Mouse (Mus musculus) limb, embryonic 11.5 days (tissue): Measurements from ENCODE around the gene Dync1i1. TPM values are rescaled to one million over a fixed set of nuclear protein-coding genes. Genes with fewer than 3 reads are reported as not detected.
A peak's percentile ranks its signal among the peaks of the same experiment; 100 is the strongest.

ENCODE experiments used
- ATAC-seq: fragments of 200-750 bp; cut with Nextera tagmentation; 2 replicates; pipeline ENCODE4 v1.8.0; 2017; ENCODE audit warnings: low read depth; ENCODE audit not compliant: insufficient number of reproducible peaks, low FRiP score, low TSS enrichment
- DNase-seq: peaks from one replicate; pipeline ENCODE4 v3.0.0-alpha.2; 2015; ENCODE audit warnings: low spot score
- H3K27ac ChIP-seq: fragments of 300-500 bp; sonication (generic); replicated peaks from 2 replicates; pipeline ENCODE4 v1.5.1; 2014; ENCODE audit warnings: low read depth, mild to moderate bottlenecking, low read length
- H3K27me3 ChIP-seq: fragments of 300-500 bp; sonication (generic); 2 replicates; pipeline ENCODE4 v1.6.1; 2014; ENCODE audit warnings: mild to moderate bottlenecking, low read length, mixed read lengths; ENCODE audit not compliant: control insufficient read depth, insufficient read depth
- H3K36me3 ChIP-seq: fragments of 300-500 bp; sonication (generic); 2 replicates; pipeline ENCODE4 v1.6.1; 2014; ENCODE audit warnings: mild to moderate bottlenecking, low read length, moderate library complexity, mixed read lengths; ENCODE audit not compliant: control insufficient read depth, insufficient read depth
- H3K4me1 ChIP-seq: fragments of 300-500 bp; sonication (generic); 2 replicates; pipeline ENCODE4 v1.6.1; 2014; ENCODE audit warnings: low read length, mixed read lengths; ENCODE audit not compliant: control insufficient read depth, insufficient read depth
- H3K4me2 ChIP-seq: fragments of 300-500 bp; sonication (generic); 2 replicates; pipeline ENCODE4 v1.6.1; 2014; ENCODE audit warnings: low read depth, mild to moderate bottlenecking, moderate library complexity; ENCODE audit not compliant: severe bottlenecking
- H3K4me3 ChIP-seq: fragments of 300-500 bp; sonication (generic); 2 replicates; pipeline ENCODE4 v1.5.1; 2014; ENCODE audit warnings: low read depth, low read length
- H3K9ac ChIP-seq: fragments of 300-500 bp; sonication (generic); 2 replicates; pipeline ENCODE4 v1.6.1; 2014; ENCODE audit warnings: mild to moderate bottlenecking, low read length
- H3K9me3 ChIP-seq: fragments of 300-500 bp; sonication (generic); 2 replicates; pipeline ENCODE4 v1.6.1; 2016; ENCODE audit warnings: low read length; ENCODE audit not compliant: control insufficient read depth
- WGBS: fragments of 180-500 bp; shearing (Covaris S2); extraction: QIAGEN DNeasy Blood & Tissue Kit; methylation state at CpG from one replicate; pipeline ENCODE4 v1.1.7; 2014; 5-methylcytosine and 5-hydroxymethylcytosine counted together
- polyA plus RNA-seq: library from polyadenylated mRNA; unstranded; fragments of >200 nt; fragmentation: Nextera tagmentation; extraction: Ambion mirVana; gene quantifications from 2 replicates; pipeline ENCODE4 v1.2.1, GENCODE M21; 2014

Dync1i1 gene
- polyA plus RNA-seq, 1 experiment from 2014 or later: 5.7 TPM

DNA sequence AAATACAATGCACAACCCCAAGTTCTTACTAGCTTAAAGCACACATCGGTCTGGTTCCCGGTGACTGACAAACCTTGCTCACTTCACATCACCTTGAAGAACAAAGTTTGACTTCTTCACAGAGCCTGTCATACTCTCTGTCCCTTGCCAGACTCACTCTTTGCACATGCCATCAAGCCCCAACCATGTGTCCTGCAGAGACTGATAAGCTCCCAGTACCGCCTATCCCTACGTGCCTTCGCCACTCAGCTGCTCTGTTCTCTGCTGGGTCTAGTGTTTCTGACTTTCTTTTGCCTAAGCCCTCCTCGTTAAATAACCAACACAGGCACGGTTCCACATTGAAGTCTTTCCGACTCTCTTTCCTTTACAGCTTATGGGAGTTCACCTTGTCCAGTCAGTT, 244.2 kb downstream of the Dync1i1 start:
- Histone ChIP-seq H3K27ac (no peak overlapping the region), H3K4me3 (no peak overlapping the region), H3K4me2 (no peak overlapping the region), H3K27me3 (no peaks in the 10 kb centered on the region), H3K9ac (no peak overlapping the region), H3K4me1 (no peaks in the 10 kb centered on the region), H3K36me3 (no peaks in the 10 kb centered on the region), H3K9me3 (no peaks in the 10 kb centered on the region)
- WGBS: 87% methylated on average over 8 of the region's 8 CpGs
- no peak for ATAC-seq
- no peak for DNase-seq

- no peak overlapping the region for H3K9ac ChIP-seq
- no peaks in the 10 kb centered on the region for H3K36me3 ChIP-seq
- no peaks in the 10 kb centered on the region for H3K27me3 ChIP-seq
- ATAC-seq (no peak), DNase-seq (no peak)
- H3K27ac ChIP-seq: no peak overlapping the region
- no peaks in the 10 kb centered on the region for H3K4me1 ChIP-seq
- H3K4me2 ChIP-seq: no peak overlapping the region
- 66% methylated on average over 4 of the region's 4 CpGs for WGBS
- H3K9me3 ChIP-seq: no peaks in the 10 kb centered on the region
- no peak overlapping the region for H3K4me3 ChIP-seq
Measured at GRCm38 (mm10) chr6:5976241-5976640, 250.8 kb downstream of the Dync1i1 start.

- H3K27ac ChIP-seq: no peak overlapping the region
- WGBS: 62% methylated on average over 15 of the region's 15 CpGs
Measured at GRCm38 (mm10) chr6:5977238-5977920, 251.9 kb downstream of the Dync1i1 start.

DNA sequence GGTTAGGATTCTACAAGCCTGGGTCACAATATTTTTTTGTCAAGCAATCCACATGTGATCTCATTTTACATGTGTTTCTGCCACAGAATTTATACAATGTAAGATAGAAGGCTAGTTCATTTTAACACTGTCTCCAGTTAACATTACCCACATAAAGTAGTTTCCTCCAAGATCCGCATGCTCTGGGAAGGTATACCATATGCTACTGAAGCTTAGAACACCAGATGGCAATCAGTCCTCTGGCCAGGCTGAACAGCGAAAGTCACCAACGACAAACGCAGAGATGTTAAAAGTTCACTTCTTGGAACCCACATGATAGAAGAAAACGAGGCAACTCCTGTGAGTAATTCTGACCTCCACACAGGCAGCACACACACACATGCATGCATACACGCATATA, 265.8 kb downstream of the Dync1i1 start:
- no peaks in the 10 kb centered on the region for H3K27me3 ChIP-seq
- no peak for ATAC-seq
- peaks cover 9% of the 10 kb centered on the region for H3K4me1 ChIP-seq
- no peak overlapping the region for H3K4me3 ChIP-seq
- no peaks in the 10 kb centered on the region for H3K9me3 ChIP-seq
- no peak overlapping the region; the same call in 1 of the 2 replicates for H3K27ac ChIP-seq
- WGBS: 57% methylated on average over 6 of the region's 6 CpGs
- H3K4me2 ChIP-seq: no peak overlapping the region
- no peak for DNase-seq
- H3K9ac ChIP-seq: no peak overlapping the region
- H3K36me3 ChIP-seq: no peaks in the 10 kb centered on the region

More at GRCm38 (mm10) chr6:5977238-5977920, 251.9 kb downstream of the Dync1i1 start:
- ATAC-seq (peak; percentile 31; the same call in 1 of the 2 replicates), DNase-seq (no peak)
- no peak overlapping the region for H3K9ac ChIP-seq
- no peaks in the 10 kb centered on the region for H3K9me3 ChIP-seq
- H3K36me3 ChIP-seq: no peaks in the 10 kb centered on the region
- H3K4me1 ChIP-seq: no peaks in the 10 kb centered on the region
- no peaks in the 10 kb centered on the region for H3K27me3 ChIP-seq
- no peak overlapping the region for H3K4me3 ChIP-seq
- H3K4me2 ChIP-seq: no peak overlapping the region

DNA sequence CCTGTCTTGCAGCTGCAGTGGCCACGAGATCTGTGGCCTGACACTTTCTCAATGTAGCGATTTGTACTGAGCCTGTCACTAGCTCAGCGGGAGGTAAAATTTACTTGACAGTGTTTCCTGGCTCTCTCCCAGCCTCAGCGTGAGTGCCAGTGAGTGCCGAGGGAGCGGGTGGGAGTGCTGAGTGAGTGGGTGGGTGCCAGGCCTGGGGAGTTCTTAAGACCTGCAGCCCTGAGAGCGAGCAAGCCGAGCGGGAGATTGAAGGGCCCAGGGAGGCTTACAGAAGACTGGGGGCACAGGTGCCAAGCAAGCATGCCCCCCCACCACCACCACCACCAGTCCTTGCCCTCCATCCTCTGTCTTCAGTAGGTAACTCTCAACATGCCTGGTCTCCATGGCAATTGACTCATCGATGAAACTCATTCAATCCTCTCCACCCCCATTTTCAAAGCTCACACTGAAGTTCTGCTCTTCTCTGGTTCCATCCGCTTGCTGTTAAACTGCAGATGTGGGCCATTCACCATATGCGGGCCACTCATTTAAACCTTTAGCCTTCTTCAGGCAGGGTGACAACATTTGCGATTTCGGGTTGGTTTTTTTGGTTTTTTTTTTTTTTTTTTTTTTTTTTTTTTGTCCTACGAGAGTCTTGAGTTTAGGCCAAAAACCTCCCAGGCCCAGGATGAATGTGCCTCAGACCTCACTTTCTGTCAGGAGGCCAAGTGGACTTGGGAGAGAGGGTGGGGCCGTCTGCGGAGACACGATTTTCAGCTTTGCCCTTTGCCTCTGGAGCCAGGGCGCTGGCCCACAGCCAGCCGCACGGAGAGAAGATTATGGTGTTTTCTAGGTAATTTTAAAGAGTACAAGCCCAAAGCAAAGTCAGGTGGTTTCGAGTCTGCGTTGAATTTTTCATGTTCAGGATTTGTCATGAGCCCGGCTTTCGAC, 266.6 kb downstream of the Dync1i1 start:
- Histone ChIP-seq H3K4me1 (peaks cover 9% of the 10 kb centered on the region), H3K9ac (no peak overlapping the region), H3K4me2 (no peak overlapping the region), H3K4me3 (no peak overlapping the region), H3K27me3 (no peaks in the 10 kb centered on the region), H3K36me3 (no peaks in the 10 kb centered on the region), H3K27ac (no peak overlapping the region; the same call in 1 of the 2 replicates), H3K9me3 (no peaks in the 10 kb centered on the region)
- no peak for ATAC-seq
- 44% methylated on average over 24 of the region's 25 CpGs for WGBS
- DNase-seq: no peak

DNA sequence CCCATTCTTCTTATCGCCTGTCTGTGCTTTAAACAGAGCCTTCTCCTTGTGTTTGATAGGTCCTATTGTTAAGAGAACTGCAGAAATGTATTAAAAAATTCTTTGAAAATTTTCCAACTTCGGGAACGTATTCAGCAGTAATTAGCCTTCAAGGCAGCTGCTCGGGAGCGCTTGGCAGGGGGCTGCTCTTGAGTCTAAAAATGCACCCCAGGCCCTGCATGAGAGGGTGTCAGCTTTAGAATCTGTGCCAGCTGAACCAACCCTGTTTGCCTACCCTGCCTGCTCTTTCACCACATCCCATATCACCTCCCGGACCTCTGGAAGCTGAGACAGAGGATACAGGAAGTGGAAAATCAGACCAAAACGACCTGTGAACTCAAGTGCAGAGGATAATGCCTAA, 267.6 kb downstream of the Dync1i1 start:
- Histone ChIP-seq H3K4me3 (no peak overlapping the region), H3K27ac (no peak overlapping the region), H3K9ac (no peak overlapping the region), H3K9me3 (no peaks in the 10 kb centered on the region), H3K36me3 (no peaks in the 10 kb centered on the region), H3K4me1 (peaks cover 9% of the 10 kb centered on the region), H3K27me3 (no peaks in the 10 kb centered on the region), H3K4me2 (no peak overlapping the region)
- ATAC-seq (no peak), DNase-seq (no peak)
- WGBS: 40% methylated on average over 7 of the region's 7 CpGs

DNA sequence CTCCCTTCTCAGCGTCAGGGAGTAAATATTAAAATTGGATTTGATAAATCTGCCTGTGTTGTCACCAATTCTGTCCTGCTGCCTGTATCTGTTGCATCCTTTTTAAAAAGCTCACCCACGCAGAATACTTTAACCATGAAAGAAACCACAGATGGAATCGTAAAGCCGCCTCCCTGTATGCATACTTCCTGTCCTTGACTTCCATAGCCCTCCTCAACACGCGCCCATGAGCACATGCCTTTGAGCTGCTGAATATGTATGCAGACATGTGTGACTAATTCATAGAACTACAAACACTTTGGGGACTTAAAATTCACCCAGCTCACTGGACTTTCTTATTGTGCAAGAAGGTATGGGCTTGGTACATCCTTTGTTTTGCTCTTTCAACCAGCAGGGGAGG, 272.1 kb downstream of the Dync1i1 start:
- DNase-seq: no peak
- H3K36me3 ChIP-seq: no peaks in the 10 kb centered on the region
- no peaks in the 10 kb centered on the region for H3K27me3 ChIP-seq
- no peaks in the 10 kb centered on the region for H3K9me3 ChIP-seq
- H3K9ac ChIP-seq: no peak overlapping the region
- H3K27ac ChIP-seq: no peak overlapping the region
- WGBS: 69% methylated on average over 6 of the region's 6 CpGs
- no peaks in the 10 kb centered on the region; the same call in 1 of the 2 replicates for H3K4me1 ChIP-seq
- no peak overlapping the region for H3K4me2 ChIP-seq
- no peak for ATAC-seq
- no peak overlapping the region for H3K4me3 ChIP-seq

DNA sequence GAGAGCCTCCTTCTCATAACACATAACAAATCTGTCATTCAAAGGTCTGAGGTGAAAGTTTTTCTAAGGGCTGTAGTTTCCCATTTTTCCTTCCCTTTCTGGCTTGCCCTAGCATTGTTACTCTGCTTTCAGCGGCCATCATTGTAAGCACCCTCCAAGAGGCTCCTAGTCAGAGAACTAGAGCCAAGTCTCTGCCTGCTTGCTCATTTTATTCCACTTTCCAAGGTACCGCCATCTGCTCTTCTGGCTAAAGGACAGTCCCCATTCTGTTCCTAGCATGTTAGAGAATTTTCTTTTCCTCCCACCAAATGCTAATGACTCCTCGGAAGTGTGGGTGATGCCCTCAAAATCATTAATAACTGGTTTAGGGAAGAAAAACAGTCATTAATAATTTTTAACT, 276.6 kb downstream of the Dync1i1 start:
- Histone ChIP-seq H3K9me3 (no peaks in the 10 kb centered on the region), H3K27ac (no peak overlapping the region), H3K4me3 (no peak overlapping the region), H3K4me1 (no peaks in the 10 kb centered on the region; the same call in 1 of the 2 replicates), H3K9ac (no peak overlapping the region), H3K27me3 (no peaks in the 10 kb centered on the region), H3K4me2 (no peak overlapping the region), H3K36me3 (no peaks in the 10 kb centered on the region)
- ATAC-seq (no peak), DNase-seq (no peak)
- WGBS: 82% methylated on average over 3 of the region's 3 CpGs
